Mouse (Mus musculus) stomach, postnatal 0 days (tissue): ENCODE results near the gene Fuom.

Experiments used
- CTCF ChIP-seq: IDR thresholded peaks from 2 replicates; pipeline ENCODE4 v1.5.1; 2016; ENCODE audit warnings: antibody characterized with exemption, low read depth, mild to moderate bottlenecking, moderate library complexity
- EP300 ChIP-seq: optimal IDR thresholded peaks from 2 replicates; pipeline ENCODE3; 2016; ENCODE audit warnings: antibody characterized with exemption

GRCm38 (mm10) chr7:140122765-140123164 lies 20.5 kb upstream of the Fuom start:
- TF ChIP-seq CTCF (no peak), EP300 (no peak)
